Mouse (Mus musculus): ENCODE measurements at regions not wholly inside any gene's neighbourhood (a gene's known extent, or its start where the extent isn't known, plus 50 kb on each side); places are given as distances from the start of the nearest gene placed in this dataset.

DNA sequence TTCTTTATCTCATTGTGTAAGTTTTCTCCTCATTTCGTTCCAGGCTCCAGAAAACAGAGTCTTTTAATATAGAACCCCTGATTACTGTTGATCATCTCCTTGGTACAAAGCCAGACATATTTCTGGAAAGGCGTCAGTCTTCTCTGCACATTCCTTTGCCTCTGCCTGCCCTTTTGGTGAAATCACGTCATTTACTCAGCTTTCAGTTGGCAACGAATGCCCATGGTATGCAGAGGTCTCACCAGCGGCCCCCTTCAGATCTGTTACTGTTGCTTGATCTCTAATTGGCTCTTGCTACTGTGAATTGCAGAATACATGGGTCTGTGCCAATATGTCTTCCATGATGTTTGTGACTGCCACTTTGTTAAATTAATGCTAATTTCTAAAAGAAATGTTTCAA lies 412.0 kb upstream of the Pitx2 start:
- no peak for DNase-seq

DNA sequence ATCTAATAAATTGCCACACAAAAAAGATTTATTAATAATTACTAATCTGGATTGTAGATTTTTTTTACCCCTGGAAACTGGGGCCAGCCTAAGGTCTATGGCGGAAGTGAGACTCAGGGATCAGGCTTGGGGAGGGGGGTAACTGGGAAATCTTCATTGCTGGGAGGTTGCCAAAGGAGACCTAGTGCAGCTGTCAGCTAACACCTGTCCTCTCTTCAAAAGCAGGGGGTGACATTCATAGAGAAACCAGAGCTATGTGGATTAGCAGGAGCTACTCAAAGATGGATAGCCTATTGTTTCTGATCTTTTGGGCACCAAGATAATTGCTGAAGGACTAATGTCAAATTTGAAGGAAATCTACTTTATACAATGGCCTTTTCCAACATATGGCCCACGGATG lies 403.7 kb upstream of the Pitx2 start:
- DNase-seq = no peak

- no peak for DNase-seq
Observed at GRCm38 (mm10) chr3:128797829-128798228, 401.8 kb upstream of the Pitx2 start.

DNA sequence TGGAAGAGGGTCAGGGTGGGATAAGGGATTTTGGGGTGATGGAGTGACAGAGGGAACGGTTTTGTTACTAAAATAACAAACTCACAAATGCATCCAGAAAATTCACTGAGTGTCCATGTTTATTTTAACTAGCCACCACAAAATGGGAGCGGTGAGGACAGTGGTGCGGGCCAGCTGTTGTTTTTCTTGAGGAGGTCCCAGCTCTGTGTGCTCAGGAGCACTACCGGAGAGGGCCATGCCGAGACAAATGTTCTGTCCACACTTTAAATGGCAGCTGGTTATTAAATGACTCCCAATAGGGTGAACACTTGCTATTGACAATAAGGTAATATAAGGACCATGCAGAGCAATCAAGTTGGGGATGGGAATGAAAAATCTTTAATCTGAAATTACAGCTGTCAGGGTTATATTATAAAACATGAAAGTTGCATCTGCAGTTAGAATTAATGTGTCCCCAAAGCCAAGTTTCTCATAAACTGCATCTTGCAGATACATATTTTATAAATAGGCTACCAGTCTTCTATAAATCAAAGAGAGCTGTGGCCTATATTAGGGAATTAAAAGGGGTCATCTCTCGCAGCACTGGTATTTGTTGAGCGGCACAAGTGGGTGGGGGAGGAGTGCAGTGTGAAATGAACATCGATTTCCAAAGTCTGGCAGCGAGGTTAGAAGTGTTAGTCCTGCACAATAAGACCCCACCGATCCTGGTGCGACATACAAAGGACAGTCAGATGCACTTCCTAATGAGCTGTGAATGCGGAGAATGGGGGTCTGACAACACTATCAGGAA lies 370.1 kb upstream of the Pitx2 start:
- DNase-seq = no peak

- no peak for DNase-seq
Observed at GRCm38 (mm10) chr3:128850327-128850977, 349.2 kb upstream of the Pitx2 start.

DNA sequence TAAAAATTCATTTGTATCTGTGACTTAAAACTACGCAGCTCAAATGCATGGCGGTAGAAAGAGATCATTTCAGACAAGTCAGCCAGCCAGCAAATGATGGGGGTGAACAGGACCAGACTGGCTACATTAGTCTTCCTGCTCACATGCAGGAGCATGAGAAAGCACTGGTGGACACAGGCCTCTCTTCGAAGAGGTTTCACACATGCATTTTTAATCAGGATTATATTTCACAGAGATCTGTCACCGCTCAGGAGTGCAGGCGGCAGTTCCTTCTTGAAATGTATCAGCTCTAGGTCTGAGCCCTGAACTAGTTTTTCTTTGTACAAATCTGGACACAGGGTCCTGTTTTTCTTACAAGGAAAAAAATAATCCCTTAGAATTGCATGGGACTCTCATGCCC lies 343.2 kb upstream of the Pitx2 start:
- no peak for DNase-seq

DNA sequence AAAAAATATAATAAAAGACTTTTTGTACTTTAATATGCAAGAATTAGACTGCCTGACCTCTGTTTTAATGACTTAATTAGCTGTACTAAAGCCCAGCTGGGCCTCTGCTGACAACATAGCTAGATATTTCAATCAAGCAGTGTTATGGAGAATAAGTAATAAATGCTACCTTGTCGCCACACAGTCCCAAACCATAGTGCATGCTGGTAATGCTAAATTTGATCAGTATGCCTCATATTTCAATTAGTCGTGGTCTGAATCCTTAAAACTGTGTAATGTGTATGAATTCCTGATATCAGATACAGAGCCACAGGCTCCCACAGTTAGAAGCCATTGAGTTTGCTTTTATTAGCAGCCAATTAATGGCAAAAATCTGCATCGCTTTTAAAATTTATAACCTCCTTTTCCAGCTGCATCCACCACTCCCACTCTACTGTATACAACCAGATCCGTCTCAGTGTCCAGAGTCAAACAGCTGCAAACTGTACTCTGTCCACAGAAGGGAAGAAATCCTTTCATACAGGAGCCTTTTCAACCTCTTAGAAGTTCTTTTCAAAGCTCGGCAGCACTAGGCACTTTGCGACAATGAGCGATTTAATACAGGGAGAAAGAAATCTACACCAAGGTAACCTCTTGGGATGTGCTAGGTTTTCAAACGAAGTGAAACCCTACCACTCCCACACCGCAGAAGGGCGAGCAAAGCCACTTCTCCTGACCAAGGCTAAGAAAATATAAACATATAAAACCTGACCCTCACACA lies 317.8 kb upstream of the Pitx2 start:
- no peak for DNase-seq

DNA sequence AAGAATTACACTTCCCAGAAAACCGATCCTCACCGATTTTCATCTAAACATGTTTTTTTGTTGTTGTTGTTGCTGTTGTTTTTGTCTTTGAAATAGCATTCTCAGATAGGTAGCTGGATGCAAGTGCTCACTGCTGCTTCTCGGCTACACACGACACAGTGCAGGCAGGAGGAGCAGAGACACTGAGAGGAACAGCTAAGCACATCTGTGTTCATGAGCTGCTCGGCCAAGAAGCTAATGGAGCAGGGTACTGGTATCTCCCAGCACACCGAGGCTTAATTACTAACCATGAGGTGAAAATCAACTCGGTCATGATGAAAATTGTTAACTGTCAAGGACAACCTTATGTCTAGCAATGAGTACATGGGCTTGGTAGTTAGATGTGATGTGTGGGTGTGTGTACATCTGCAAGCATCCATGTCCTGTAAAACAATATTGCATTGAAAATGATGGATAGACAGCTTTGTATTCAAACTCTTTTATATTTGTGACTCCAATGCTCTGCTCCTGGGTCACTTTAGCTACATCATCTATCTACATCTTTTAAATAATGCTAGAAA lies 316.0 kb upstream of the Pitx2 start:
- DNase-seq = no peak

DNA sequence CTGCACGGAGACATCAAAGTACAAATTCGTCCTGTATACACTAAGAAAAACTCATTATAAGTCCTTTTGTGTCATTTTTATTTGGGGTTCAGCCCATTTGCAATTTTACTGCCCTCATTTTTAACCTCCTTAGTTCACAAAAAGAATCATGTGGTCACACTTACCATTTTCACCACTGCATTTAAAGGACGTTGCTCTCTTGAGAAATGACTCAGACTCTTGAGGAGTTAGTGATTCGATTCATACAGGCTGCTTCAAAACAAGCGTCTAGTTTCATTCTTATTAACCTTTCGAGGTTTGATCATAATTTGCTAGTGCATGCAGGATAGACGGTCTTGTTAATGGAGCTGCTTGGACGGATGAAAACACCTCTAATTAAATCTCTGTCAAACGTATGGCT lies 313.0 kb upstream of the Pitx2 start:
- no peak for DNase-seq

GRCm38 (mm10) chr3:128891078-128891477 lies 308.6 kb upstream of the Pitx2 start:
- no peak for DNase-seq

DNA sequence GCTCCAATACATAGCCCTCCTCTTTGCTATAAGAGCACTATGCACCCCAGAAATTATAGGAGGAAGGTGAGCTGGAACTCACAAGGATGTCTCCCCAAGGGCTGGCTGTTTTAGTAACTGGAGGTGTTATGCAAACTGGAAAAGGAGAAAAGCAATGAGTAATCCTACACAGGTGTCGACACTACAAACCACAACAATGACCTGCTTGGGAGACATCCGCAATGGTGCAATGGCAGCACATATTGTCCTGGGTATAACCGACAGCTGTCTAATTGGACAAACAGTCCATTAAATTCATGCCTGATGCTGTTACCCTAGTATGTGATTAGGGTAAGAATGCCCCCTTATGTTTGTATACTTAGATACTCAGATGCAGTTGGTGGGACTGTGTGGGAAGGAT lies 303.1 kb upstream of the Pitx2 start:
- DNase-seq = no peak

GRCm38 (mm10) chr3:128911122-128911521 lies 288.6 kb upstream of the Pitx2 start:
- DNase-seq = no peak

DNA sequence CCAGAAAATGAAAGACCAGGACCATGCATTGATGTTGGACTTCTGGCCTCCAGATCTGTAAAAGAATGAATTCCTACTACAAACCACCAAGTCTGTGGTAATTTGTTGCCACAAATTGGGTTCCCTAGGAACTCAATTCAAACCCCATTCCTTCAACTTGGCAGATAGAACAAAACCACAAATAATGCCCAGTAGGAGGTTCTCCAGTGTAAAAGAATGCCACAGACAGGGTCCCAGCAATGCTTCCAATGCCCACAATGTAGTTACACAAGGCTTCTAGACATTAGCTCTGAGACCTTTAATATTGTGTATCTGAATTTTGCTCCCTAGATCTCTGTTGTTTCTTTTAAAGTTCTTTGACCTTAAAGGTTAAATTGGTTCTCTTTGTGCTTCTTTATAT lies 278.2 kb upstream of the Pitx2 start:
- no peak for DNase-seq

DNA sequence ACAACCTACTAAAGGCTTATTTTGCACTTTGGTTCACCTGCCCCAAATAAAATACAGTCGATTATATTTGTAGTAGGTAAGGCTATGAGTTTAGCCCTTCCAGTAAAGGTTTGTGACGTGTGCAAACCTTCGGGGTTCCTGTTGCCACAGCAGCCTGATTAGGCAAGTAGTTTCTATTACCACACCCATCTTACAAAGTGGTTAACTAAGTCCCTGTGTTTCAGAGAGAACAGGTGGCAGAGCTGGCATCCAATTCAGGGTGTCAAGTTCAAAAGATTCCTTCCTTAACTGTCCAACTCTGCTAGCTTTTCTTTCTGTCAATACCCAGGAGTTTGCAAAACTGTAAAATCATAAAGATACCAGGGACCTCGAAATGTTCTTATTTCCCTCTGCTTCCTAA lies 277.5 kb upstream of the Pitx2 start:
- no peak for DNase-seq

GRCm38 (mm10) chr3:128938536-128938935 lies 261.1 kb upstream of the Pitx2 start:
- no peak for DNase-seq

DNA sequence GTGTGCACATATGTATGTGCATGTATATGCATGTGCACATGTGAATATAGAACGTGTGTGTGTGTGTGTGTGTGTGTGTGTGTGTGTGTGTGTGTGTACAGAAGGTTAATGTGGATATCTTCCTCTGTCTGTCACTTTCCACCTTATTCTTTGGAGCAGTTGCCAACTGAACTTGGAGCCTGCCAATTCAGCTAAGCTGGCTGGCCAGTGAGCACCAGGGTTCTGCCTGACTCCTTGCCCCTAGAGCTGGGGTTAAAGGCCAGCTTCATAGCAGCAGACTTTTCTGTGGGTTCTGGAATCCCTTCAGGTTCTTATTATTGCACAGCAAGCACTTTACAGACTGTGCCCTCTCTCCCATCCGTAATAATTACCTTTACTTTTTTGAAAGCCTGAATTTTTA lies 258.5 kb upstream of the Pitx2 start:
- DNase-seq = peak; percentile 45 to 62

GRCm38 (mm10) chr3:128944631-128945030 lies 255.0 kb upstream of the Pitx2 start:
- no peak for DNase-seq

DNA sequence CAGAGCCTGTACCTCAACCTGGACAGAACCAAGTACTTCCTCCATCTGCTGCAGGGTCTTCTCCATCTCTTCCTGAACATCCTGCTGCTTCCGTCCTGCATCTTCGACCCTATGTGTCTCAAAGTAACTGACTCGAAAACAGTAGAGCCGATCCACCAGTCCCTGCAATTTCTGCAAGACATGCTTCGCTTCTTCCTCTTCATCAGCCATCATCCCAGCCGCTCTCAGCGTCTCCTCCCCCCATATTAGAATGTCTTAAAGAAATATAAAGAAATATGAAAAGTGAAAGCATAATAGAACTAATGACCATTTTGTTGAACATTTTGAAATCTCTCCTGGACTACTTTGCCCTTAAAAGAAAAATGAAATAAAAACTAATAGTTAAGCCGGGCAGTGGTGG lies 244.8 kb upstream of the Pitx2 start:
- DNase-seq = no peak

GRCm38 (mm10) chr3:128976752-128977151 lies 222.9 kb upstream of the Pitx2 start:
- DNase-seq = no peak

DNA sequence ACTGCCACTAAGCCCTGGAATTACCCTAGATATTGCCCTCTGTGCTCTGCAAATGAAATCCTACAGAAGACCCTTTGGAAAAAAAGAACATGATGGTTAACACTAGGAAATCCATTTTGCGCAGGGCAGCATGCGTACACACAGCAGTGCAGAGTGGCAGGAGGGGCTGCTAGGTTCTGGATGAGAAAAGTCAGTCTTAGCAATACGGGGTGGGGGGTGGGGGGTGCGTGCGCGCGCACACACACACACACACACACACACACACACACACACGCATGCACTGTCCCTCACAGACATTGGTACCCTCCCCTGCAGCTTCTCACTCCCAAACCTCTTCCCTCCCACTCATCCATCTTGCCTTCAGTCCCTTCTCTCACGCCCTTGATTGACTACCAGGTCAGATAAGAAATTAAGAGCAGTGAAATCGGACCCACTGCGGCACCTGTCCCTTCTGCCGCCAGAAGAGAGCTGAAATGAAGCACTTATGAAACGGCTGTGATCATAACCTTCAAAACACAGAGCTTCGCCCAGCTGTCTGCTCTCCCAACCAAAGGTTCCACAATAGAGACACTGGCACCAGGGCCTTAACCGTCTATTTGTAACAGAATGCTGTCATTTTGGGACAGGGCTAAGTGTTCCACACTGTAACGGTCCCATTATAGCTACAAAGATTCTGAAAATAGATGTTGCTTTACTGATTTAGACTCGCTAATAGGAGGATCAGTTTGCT lies 209.3 kb upstream of the Pitx2 start:
- DNase-seq = no peak

DNA sequence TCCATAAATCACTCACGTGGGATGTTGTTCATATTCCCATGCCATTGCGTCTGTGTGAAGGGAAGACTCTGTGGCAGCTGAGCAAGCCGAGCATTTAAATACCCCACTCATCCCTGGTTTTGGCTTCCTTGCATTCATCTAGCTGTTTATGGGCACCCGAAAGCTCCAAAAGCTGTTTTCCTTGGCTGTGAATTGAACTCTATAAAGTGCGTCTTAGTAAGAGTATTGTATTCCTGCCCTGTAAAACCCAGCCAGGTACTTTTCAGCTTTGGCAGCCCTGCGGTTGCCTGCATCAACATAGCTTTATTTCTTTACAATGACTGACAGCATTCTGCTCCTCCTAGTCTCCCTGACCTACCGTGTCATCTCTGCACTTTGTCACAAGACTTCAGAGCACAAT lies 196.8 kb upstream of the Pitx2 start:
- DNase-seq = no peak

GRCm38 (mm10) chr3:129004085-129004484 lies 195.6 kb upstream of the Pitx2 start:
- DNase-seq = no peak

- no peak for DNase-seq
Observed at GRCm38 (mm10) chr3:129038877-129039276, 160.8 kb upstream of the Pitx2 start.

Data from kidney, postnatal 36 days (tissue).